Mouse (Mus musculus): ENCODE data around the gene Tacc2. TPM values are rescaled to one million over a fixed set of nuclear protein-coding genes. Genes with fewer than 3 reads are reported as not detected.
"Not testable (repeated sequence)": the region's sequence is repeated elsewhere in the genome, so short reads cannot be mapped to it uniquely, and the experiment has no call there.

Gene Tacc2
- polyA plus RNA-seq, 1 experiment from 2014 or later = 85.5 TPM

DNA sequence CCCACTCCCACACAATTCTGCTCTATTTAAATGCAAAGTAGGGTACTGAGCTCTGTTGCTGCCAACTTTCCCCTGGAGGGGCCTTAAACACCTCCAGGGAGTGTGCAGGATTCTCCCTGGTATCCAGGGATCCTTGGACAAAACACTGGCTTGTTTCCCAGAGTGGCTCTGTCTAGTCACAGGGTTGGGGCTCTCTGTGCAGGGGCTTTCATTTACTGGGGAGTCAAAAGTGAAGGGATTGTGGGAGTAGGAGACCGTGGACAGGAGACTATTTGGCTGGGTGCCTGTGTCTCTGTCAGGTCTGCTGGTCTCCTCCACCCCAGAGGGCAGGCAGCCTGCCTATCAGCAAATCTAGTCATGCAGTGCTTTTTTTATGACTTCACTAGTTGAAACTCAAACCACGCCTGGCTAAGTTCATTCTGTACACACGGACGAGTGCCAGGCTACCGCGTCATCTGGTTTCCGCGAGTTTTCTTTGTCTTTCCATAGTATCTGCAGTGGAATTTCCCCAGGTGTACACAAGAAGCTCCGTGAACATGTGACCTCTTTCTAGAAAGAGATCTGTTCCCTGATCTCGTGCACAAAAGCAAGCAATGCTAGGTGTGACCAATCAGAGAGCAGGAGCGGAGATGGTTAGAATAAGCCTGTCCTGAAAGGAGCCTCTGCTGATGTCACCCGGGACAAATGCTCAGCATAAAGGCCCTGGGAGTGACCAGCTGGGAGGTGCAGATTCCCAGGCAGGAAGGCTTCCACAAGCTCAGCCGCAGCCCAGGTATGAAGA, 2.8 kb upstream of the Tacc2 start:
- H3K9me3 ChIP-seq = no peaks in the 10 kb centered on the region
- H3K4me1 ChIP-seq = peaks cover 5% of the 10 kb centered on the region
- WGBS = 53% methylated on average over 13 of the region's 13 CpGs
- no peaks in the 10 kb centered on the region for H3K27me3 ChIP-seq (replicated peaks)
- no peak overlapping the region for H3K4me3 ChIP-seq
- ATAC-seq (ENCODE audit: low FRiP score, low read depth) = peak; percentile 75
- no peak overlapping the region for H3K9ac ChIP-seq
- H3K36me3 ChIP-seq = no peaks in the 10 kb centered on the region
- no peak overlapping the region for H3K27ac ChIP-seq
- 0 out of 2 replicates have a peak overlapping the region, but pooled peaks have one; percentile 5 for H3K4me2 ChIP-seq (replicated peaks)

- WGBS = 39% methylated on average over 10 of the region's 10 CpGs
- Histone ChIP-seq H3K27ac (no peak overlapping the region), H3K4me3 (no peak overlapping the region), H3K36me3 (no peaks in the 10 kb centered on the region), H3K4me1 (peaks cover 3% of the 10 kb centered on the region), H3K9me3 (no peaks in the 10 kb centered on the region), H3K27me3 (replicated peaks) (no peaks in the 10 kb centered on the region), H3K9ac (no peak overlapping the region), H3K4me2 (replicated peaks) (0 out of 2 replicates have a peak overlapping the region, but pooled peaks have one; percentile 29)
- ATAC-seq (ENCODE audit: low FRiP score, low read depth) = no peak
Measured at GRCm38 (mm10) chr7:130576981-130577380, 257 bp upstream of the Tacc2 start.

DNA sequence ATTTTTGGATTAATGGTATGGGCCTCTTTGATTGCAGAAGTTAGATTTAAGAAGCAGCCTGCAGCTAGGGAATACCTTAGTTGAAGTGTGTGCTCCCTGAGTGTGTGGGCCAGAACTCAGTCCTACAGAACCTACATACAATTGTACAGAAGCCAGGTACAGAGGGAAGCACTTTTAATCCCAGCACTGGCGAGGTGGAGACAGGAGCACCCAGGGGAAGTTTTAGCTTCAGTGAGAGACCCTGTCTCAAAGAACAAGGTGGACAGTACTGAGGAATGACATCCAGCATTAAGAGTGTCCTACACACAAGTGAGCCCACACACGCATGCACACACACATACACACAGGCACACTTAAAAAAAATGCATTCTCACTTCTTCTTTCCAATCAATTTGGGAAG, 828 bp downstream of the Tacc2 start:
- ATAC-seq (ENCODE audit: low FRiP score, low read depth) = no peak
- WGBS = 94% methylated on average over 2 of the region's 2 CpGs
- H3K36me3 ChIP-seq = no peaks in the 10 kb centered on the region
- no peak overlapping the region for H3K4me3 ChIP-seq
- H3K4me1 ChIP-seq = peaks cover 3% of the 10 kb centered on the region
- H3K9ac ChIP-seq = no peak overlapping the region
- H3K27ac ChIP-seq = no peak overlapping the region
- no peaks in the 10 kb centered on the region for H3K9me3 ChIP-seq
- H3K4me2 ChIP-seq (replicated peaks) = no peak overlapping the region
- no peaks in the 10 kb centered on the region for H3K27me3 ChIP-seq (replicated peaks)

GRCm38 (mm10) chr7:130578607-130579006, 1.4 kb downstream of the Tacc2 start:
- H3K27ac ChIP-seq = no peak overlapping the region
- H3K27me3 ChIP-seq (replicated peaks) = no peaks in the 10 kb centered on the region
- H3K4me2 ChIP-seq (replicated peaks) = no peak overlapping the region
- H3K36me3 ChIP-seq = no peaks in the 10 kb centered on the region
- H3K9me3 ChIP-seq = no peaks in the 10 kb centered on the region
- H3K4me3 ChIP-seq = no peak overlapping the region
- H3K4me1 ChIP-seq = peaks cover 3% of the 10 kb centered on the region
- ATAC-seq (ENCODE audit: low FRiP score, low read depth) = no peak
- WGBS = 84% methylated on average over 5 of the region's 5 CpGs
- H3K9ac ChIP-seq = no peak overlapping the region

GRCm38 (mm10) chr7:130586521-130587072, 9.4 kb downstream of the Tacc2 start:
- H3K9me3 ChIP-seq = no peaks in the 10 kb centered on the region
- no peak overlapping the region for H3K9ac ChIP-seq
- no peak overlapping the region for H3K4me2 ChIP-seq (replicated peaks)
- whole genome bisulfite sequencing = 83% methylated on average over 2 of the region's 2 CpGs
- no peaks in the 10 kb centered on the region for H3K27me3 ChIP-seq (replicated peaks)
- H3K4me1 ChIP-seq = no peaks in the 10 kb centered on the region
- no peak overlapping the region for H3K27ac ChIP-seq
- no peak overlapping the region for H3K4me3 ChIP-seq
- no peaks in the 10 kb centered on the region for H3K36me3 ChIP-seq
- ATAC-seq (ENCODE audit: low FRiP score, low read depth) = no peak

- Histone ChIP-seq H3K4me1 (no peaks in the 10 kb centered on the region; the same call in 1 of the 2 replicates), H3K9me3 (no peaks in the 10 kb centered on the region), H3K9ac (no peak overlapping the region), H3K36me3 (no peaks in the 10 kb centered on the region), H3K4me2 (replicated peaks) (no peak overlapping the region), H3K27ac (no peak overlapping the region), H3K27me3 (replicated peaks) (no peaks in the 10 kb centered on the region), H3K4me3 (no peak overlapping the region)
- no peak for ATAC-seq (ENCODE audit: low FRiP score, low read depth)
- 66% methylated on average over 13 of the region's 13 CpGs for WGBS
Measured at GRCm38 (mm10) chr7:130590081-130590828, 13.0 kb downstream of the Tacc2 start.

- Histone ChIP-seq H3K36me3 (no peaks in the 10 kb centered on the region), H3K9me3 (no peaks in the 10 kb centered on the region), H3K4me1 (no peaks in the 10 kb centered on the region; the same call in 1 of the 2 replicates), H3K9ac (no peak overlapping the region), H3K27ac (no peak overlapping the region), H3K4me3 (no peak overlapping the region), H3K4me2 (replicated peaks) (no peak overlapping the region), H3K27me3 (replicated peaks) (no peaks in the 10 kb centered on the region)
- no peak for ATAC-seq (ENCODE audit: low FRiP score, low read depth)
- WGBS = 82% methylated on average over 8 of the region's 8 CpGs
Measured at GRCm38 (mm10) chr7:130590845-130591437, 13.7 kb downstream of the Tacc2 start.

DNA sequence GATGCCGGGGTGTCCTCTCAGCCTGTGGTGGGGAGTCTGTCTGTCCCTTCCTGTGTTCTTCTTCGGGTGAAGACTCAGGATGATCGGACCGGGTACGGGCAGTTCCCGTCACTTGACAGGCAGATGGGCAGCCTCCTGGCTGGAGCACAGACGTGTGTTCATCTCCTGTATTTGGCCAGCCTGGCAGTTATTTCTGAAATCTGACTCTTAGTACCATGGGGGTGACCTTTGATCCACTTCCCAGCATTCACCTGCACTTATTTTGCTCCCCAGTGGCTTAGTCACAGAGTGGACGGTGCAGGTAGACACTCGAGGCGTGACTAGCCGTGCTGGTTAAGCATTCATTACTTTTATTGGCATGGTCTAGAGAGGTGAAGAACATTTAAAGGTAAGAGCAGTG, 15.7 kb downstream of the Tacc2 start:
- H3K4me1 ChIP-seq; ATAC-seq (ENCODE audit: low FRiP score, low read depth); H3K36me3 ChIP-seq; H3K4me3 ChIP-seq; H3K9me3 ChIP-seq; H3K27ac ChIP-seq; H3K27me3 ChIP-seq (replicated peaks); H3K4me2 ChIP-seq (replicated peaks); H3K9ac ChIP-seq: not testable (repeated sequence)
- no CpG with 5 or more reads among the region's 11 CpGs for WGBS

- H3K4me1 ChIP-seq; H3K4me2 ChIP-seq (replicated peaks); H3K27ac ChIP-seq; H3K27me3 ChIP-seq (replicated peaks); H3K9me3 ChIP-seq; H3K36me3 ChIP-seq; H3K9ac ChIP-seq; H3K4me3 ChIP-seq: not testable (repeated sequence)
- peak; percentile 61 for ATAC-seq (ENCODE audit: low FRiP score, low read depth)
- 40% methylated on average over 9 of the region's 11 CpGs for WGBS
Measured at GRCm38 (mm10) chr7:130593375-130594239, 16.4 kb downstream of the Tacc2 start.

DNA sequence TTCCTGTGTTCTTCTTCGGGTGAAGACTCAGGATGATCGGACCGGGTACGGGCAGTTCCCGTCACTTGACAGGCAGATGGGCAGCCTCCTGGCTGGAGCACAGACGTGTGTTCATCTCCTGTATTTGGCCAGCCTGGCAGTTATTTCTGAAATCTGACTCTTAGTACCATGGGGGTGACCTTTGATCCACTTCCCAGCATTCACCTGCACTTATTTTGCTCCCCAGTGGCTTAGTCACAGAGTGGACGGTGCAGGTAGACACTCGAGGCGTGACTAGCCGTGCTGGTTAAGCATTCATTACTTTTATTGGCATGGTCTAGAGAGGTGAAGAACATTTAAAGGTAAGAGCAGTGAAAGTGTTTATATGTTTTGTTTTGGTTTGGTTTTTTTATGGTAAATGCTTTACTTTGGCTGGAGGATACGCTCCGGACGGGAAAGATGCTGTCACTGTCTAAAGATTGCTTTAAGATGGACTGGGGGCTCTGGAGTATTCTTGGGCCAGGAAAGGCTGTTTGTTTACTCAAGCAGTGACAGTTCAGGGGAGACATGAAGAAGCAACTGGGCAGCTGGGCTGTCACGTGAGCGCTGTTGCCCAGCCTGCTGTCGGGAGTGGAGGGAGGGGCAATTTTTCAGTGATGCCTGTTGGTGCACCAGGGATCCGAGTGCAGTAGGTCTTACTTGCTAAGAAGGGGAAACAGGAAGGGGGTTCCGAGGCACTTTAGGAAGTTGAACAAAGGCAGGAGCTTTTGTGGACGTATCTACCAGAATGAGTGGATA, 19.0 kb downstream of the Tacc2 start:
- not testable (repeated sequence) for H3K27me3 ChIP-seq (replicated peaks); H3K27ac ChIP-seq; H3K4me2 ChIP-seq (replicated peaks); H3K36me3 ChIP-seq; H3K4me3 ChIP-seq; H3K9ac ChIP-seq; H3K9me3 ChIP-seq; H3K4me1 ChIP-seq; ATAC-seq (ENCODE audit: low FRiP score, low read depth)
- 61% methylated on average over 9 of the region's 19 CpGs for WGBS

- Histone ChIP-seq H3K4me2 (replicated peaks) (no peak overlapping the region), H3K9me3 (no peaks in the 10 kb centered on the region), H3K27me3 (replicated peaks) (no peaks in the 10 kb centered on the region), H3K36me3 (no peaks in the 10 kb centered on the region), H3K4me1 (no peaks in the 10 kb centered on the region; the same call in 1 of the 2 replicates), H3K9ac (no peak overlapping the region), H3K4me3 (no peak overlapping the region), H3K27ac (no peak overlapping the region)
- WGBS = 78% methylated on average over 6 of the region's 6 CpGs
- no peak for ATAC-seq (ENCODE audit: low FRiP score, low read depth)
Measured at GRCm38 (mm10) chr7:130597546-130597945, 20.3 kb downstream of the Tacc2 start.

Data from neural tube, embryonic 12.5 days (tissue).